Mouse (Mus musculus): ENCODE measurements at regions not wholly inside any gene's neighbourhood (a gene's known extent, or its start where the extent isn't known, plus 50 kb on each side); places are given as distances from the start of the nearest gene placed in this dataset.
"Not testable (repeated sequence)": the region's sequence is repeated elsewhere in the genome, so short reads cannot be mapped to it uniquely, and the experiment has no call there.

GRCm38 (mm10) chr13:7007091-7007490 lies 358.5 kb upstream of the Pfkp start:
- Histone ChIP-seq H3K27me3 (ENCODE audit: control insufficient read depth, insufficient read depth, low read length, poor library complexity, severe bottlenecking) (no peaks in the 10 kb centered on the region), H3K36me3 (ENCODE audit: control insufficient read depth, insufficient read depth, low read length, poor library complexity, severe bottlenecking) (no peaks in the 10 kb centered on the region)
- no peak for DNase-seq (ENCODE audit: low read depth, low spot score)

GRCm38 (mm10) chr13:6998508-6999278 lies 350.1 kb upstream of the Pfkp start:
- not testable (repeated sequence) for H3K27me3 ChIP-seq (ENCODE audit: control insufficient read depth, insufficient read depth, low read length, poor library complexity, severe bottlenecking); H3K36me3 ChIP-seq (ENCODE audit: control insufficient read depth, insufficient read depth, low read length, poor library complexity, severe bottlenecking); DNase-seq (ENCODE audit: low read depth, low spot score)

GRCm38 (mm10) chr13:6998094-6998493 lies 349.5 kb upstream of the Pfkp start:
- no peak for DNase-seq (ENCODE audit: low read depth, low spot score)
- no peaks in the 10 kb centered on the region for H3K36me3 ChIP-seq (ENCODE audit: control insufficient read depth, insufficient read depth, low read length, poor library complexity, severe bottlenecking)

GRCm38 (mm10) chr13:6992323-6992994 lies 343.9 kb upstream of the Pfkp start:
- no peaks in the 10 kb centered on the region for H3K36me3 ChIP-seq (ENCODE audit: control insufficient read depth, insufficient read depth, low read length, poor library complexity, severe bottlenecking)
- H3K27me3 ChIP-seq (ENCODE audit: control insufficient read depth, insufficient read depth, low read length, poor library complexity, severe bottlenecking), result no peaks in the 10 kb centered on the region
- DNase-seq (ENCODE audit: low read depth, low spot score), result no peak

More at GRCm38 (mm10) chr13:6998094-6998493, 349.5 kb upstream of the Pfkp start:
- H3K27me3 ChIP-seq (ENCODE audit: control insufficient read depth, insufficient read depth, low read length, poor library complexity, severe bottlenecking), result no peaks in the 10 kb centered on the region

- no peaks in the 10 kb centered on the region for H3K36me3 ChIP-seq (ENCODE audit: control insufficient read depth, insufficient read depth, low read length, poor library complexity, severe bottlenecking)
- no peak for DNase-seq (ENCODE audit: low read depth, low spot score)
- H3K27me3 ChIP-seq (ENCODE audit: control insufficient read depth, insufficient read depth, low read length, poor library complexity, severe bottlenecking), result no peaks in the 10 kb centered on the region
These were observed 343.1 kb upstream of the Pfkp start for GRCm38 (mm10) chr13:6991714-6992113.

GRCm38 (mm10) chr13:6985012-6985996 lies 336.7 kb upstream of the Pfkp start:
- no peaks in the 10 kb centered on the region for H3K27me3 ChIP-seq (ENCODE audit: control insufficient read depth, insufficient read depth, low read length, poor library complexity, severe bottlenecking)
- no peaks in the 10 kb centered on the region for H3K36me3 ChIP-seq (ENCODE audit: control insufficient read depth, insufficient read depth, low read length, poor library complexity, severe bottlenecking)
- no peak for DNase-seq (ENCODE audit: low read depth, low spot score)

GRCm38 (mm10) chr13:6955713-6956112 lies 307.1 kb upstream of the Pfkp start:
- DNase-seq (ENCODE audit: low read depth, low spot score), result no peak
- Histone ChIP-seq H3K36me3 (ENCODE audit: control insufficient read depth, insufficient read depth, low read length, poor library complexity, severe bottlenecking) (no peaks in the 10 kb centered on the region), H3K27me3 (ENCODE audit: control insufficient read depth, insufficient read depth, low read length, poor library complexity, severe bottlenecking) (no peaks in the 10 kb centered on the region)

- Histone ChIP-seq H3K27me3 (ENCODE audit: control insufficient read depth, insufficient read depth, low read length, poor library complexity, severe bottlenecking) (no peaks in the 10 kb centered on the region), H3K36me3 (ENCODE audit: control insufficient read depth, insufficient read depth, low read length, poor library complexity, severe bottlenecking) (no peaks in the 10 kb centered on the region)
- no peak for DNase-seq (ENCODE audit: low read depth, low spot score)
These were observed 275.6 kb upstream of the Pfkp start for GRCm38 (mm10) chr13:6924136-6924535.

- Histone ChIP-seq H3K27me3 (ENCODE audit: control insufficient read depth, insufficient read depth, low read length, poor library complexity, severe bottlenecking) (no peaks in the 10 kb centered on the region), H3K36me3 (ENCODE audit: control insufficient read depth, insufficient read depth, low read length, poor library complexity, severe bottlenecking) (no peaks in the 10 kb centered on the region)
- DNase-seq (ENCODE audit: low read depth, low spot score), result peak; percentile 11
These were observed 273.8 kb upstream of the Pfkp start for GRCm38 (mm10) chr13:6922357-6922721.

GRCm38 (mm10) chr13:6921691-6922356 lies 273.2 kb upstream of the Pfkp start:
- no peaks in the 10 kb centered on the region for H3K36me3 ChIP-seq (ENCODE audit: control insufficient read depth, insufficient read depth, low read length, poor library complexity, severe bottlenecking)
- H3K27me3 ChIP-seq (ENCODE audit: control insufficient read depth, insufficient read depth, low read length, poor library complexity, severe bottlenecking), result no peaks in the 10 kb centered on the region
- DNase-seq (ENCODE audit: low read depth, low spot score), result no peak

GRCm38 (mm10) chr13:6906000-6906399 lies 257.4 kb upstream of the Pfkp start:
- Histone ChIP-seq H3K27me3 (ENCODE audit: control insufficient read depth, insufficient read depth, low read length, poor library complexity, severe bottlenecking) (no peaks in the 10 kb centered on the region), H3K36me3 (ENCODE audit: control insufficient read depth, insufficient read depth, low read length, poor library complexity, severe bottlenecking) (no peaks in the 10 kb centered on the region)
- DNase-seq (ENCODE audit: low read depth, low spot score), result no peak

GRCm38 (mm10) chr13:6901682-6902081 lies 253.1 kb upstream of the Pfkp start:
- no peak for DNase-seq (ENCODE audit: low read depth, low spot score)
- no peaks in the 10 kb centered on the region for H3K27me3 ChIP-seq (ENCODE audit: control insufficient read depth, insufficient read depth, low read length, poor library complexity, severe bottlenecking)

GRCm38 (mm10) chr13:6897666-6898065 lies 249.1 kb upstream of the Pfkp start:
- no peaks in the 10 kb centered on the region for H3K27me3 ChIP-seq (ENCODE audit: control insufficient read depth, insufficient read depth, low read length, poor library complexity, severe bottlenecking)
- H3K36me3 ChIP-seq (ENCODE audit: control insufficient read depth, insufficient read depth, low read length, poor library complexity, severe bottlenecking), result no peaks in the 10 kb centered on the region
- DNase-seq (ENCODE audit: low read depth, low spot score), result no peak

More at GRCm38 (mm10) chr13:6901682-6902081, 253.1 kb upstream of the Pfkp start:
- no peaks in the 10 kb centered on the region for H3K36me3 ChIP-seq (ENCODE audit: control insufficient read depth, insufficient read depth, low read length, poor library complexity, severe bottlenecking)

- Histone ChIP-seq H3K36me3 (ENCODE audit: control insufficient read depth, insufficient read depth, low read length, poor library complexity, severe bottlenecking) (no peaks in the 10 kb centered on the region), H3K27me3 (ENCODE audit: control insufficient read depth, insufficient read depth, low read length, poor library complexity, severe bottlenecking) (no peaks in the 10 kb centered on the region)
- DNase-seq (ENCODE audit: low read depth, low spot score), result no peak
These were observed 243.0 kb upstream of the Pfkp start for GRCm38 (mm10) chr13:6891458-6892076.
